Mouse (Mus musculus) adipocyte (in vitro differentiated cells): ENCODE data around the gene F830045P16Rik.
"Not testable (repeated sequence)": the region's sequence is repeated elsewhere in the genome, so short reads cannot be mapped to it uniquely, and the experiment has no call there.

ENCODE experiments used
- DNase-seq: peaks from one replicate; pipeline ENCODE4 v3.0.0-alpha.2; 2016; ENCODE audit warnings: low spot score

Gene F830045P16Rik

GRCm38 (mm10) chr2:129544919-129545318 is 8.5 kb upstream of the F830045P16Rik start:
- no peak for DNase-seq

GRCm38 (mm10) chr2:129544448-129544847 is 8.0 kb upstream of the F830045P16Rik start:
- peak; percentile 11 for DNase-seq

GRCm38 (mm10) chr2:129540036-129540435 is 3.6 kb upstream of the F830045P16Rik start:
- DNase-seq, result no peak

GRCm38 (mm10) chr2:129539175-129539574 is 2.8 kb upstream of the F830045P16Rik start:
- DNase-seq, result no peak

GRCm38 (mm10) chr2:129537926-129538325 is 1.5 kb upstream of the F830045P16Rik start:
- DNase-seq, result no peak

GRCm38 (mm10) chr2:129537360-129537759 is 958 bp upstream of the F830045P16Rik start:
- DNase-seq, result no peak

- no peak for DNase-seq
Measured at GRCm38 (mm10) chr2:129536926-129537325, 524 bp upstream of the F830045P16Rik start.

- no peak for DNase-seq
Measured at GRCm38 (mm10) chr2:129534886-129535591, 1.4 kb downstream of the F830045P16Rik start.

- DNase-seq, result no peak
Measured at GRCm38 (mm10) chr2:129531890-129532289, 4.5 kb downstream of the F830045P16Rik start.

GRCm38 (mm10) chr2:129531102-129531501 is 5.3 kb downstream of the F830045P16Rik start:
- no peak for DNase-seq

GRCm38 (mm10) chr2:129529297-129530209 is 6.8 kb downstream of the F830045P16Rik start:
- DNase-seq, result no peak

GRCm38 (mm10) chr2:129527916-129528315 is 8.5 kb downstream of the F830045P16Rik start:
- DNase-seq, result no peak

- no peak for DNase-seq
Measured at GRCm38 (mm10) chr2:129526322-129526721, 10.1 kb downstream of the F830045P16Rik start.

GRCm38 (mm10) chr2:129525644-129526043 is 10.8 kb downstream of the F830045P16Rik start:
- no peak for DNase-seq

- DNase-seq, result no peak
Measured at GRCm38 (mm10) chr2:129518526-129518925, 17.9 kb downstream of the F830045P16Rik start.

- no peak for DNase-seq
Measured at GRCm38 (mm10) chr2:129514923-129515920, 21.2 kb downstream of the F830045P16Rik start.

GRCm38 (mm10) chr2:129514401-129514667 is 22.1 kb downstream of the F830045P16Rik start:
- DNase-seq, result no peak

GRCm38 (mm10) chr2:129513546-129514400 is 22.6 kb downstream of the F830045P16Rik start:
- DNase-seq, result no peak

- DNase-seq, result not testable (repeated sequence)
Measured at GRCm38 (mm10) chr2:129512147-129512546, 24.3 kb downstream of the F830045P16Rik start.

GRCm38 (mm10) chr2:129502641-129503040 is 33.8 kb downstream of the F830045P16Rik start:
- DNase-seq, result peak; percentile 40
